Mouse (Mus musculus) stomach, embryonic 16.5 days (tissue): Measurements from ENCODE around the gene Traf3ip1. TPM values are rescaled to one million over a fixed set of nuclear protein-coding genes. Genes with fewer than 3 reads are reported as not detected.
A peak's percentile ranks its signal among the peaks of the same experiment; 100 is the strongest.

Experiments used
- ATAC-seq: fragments of 200-750 bp; cut with Nextera tagmentation; 2 replicates; pipeline ENCODE4 v1.8.0; 2017; ENCODE audit warnings: moderate number of reproducible peaks, moderate TSS enrichment; ENCODE audit not compliant: insufficient read depth, low FRiP score
- H3K27ac ChIP-seq: fragments of 300-500 bp; sonication (generic); 2 replicates; pipeline ENCODE4 v1.5.1; 2014; ENCODE audit warnings: low read length
- H3K27me3 ChIP-seq: fragments of 300-500 bp; sonication (generic); 2 replicates; pipeline ENCODE4 v1.6.1; 2014; ENCODE audit warnings: low read length, control low read depth, mixed read lengths; ENCODE audit not compliant: control insufficient read depth, insufficient read depth
- H3K36me3 ChIP-seq: fragments of 300-500 bp; sonication (generic); 2 replicates; pipeline ENCODE4 v1.6.1; 2014; ENCODE audit warnings: low read length; ENCODE audit not compliant: control insufficient read depth, insufficient read depth
- H3K4me1 ChIP-seq: fragments of 300-500 bp; sonication (generic); 2 replicates; pipeline ENCODE4 v1.6.1; 2014; ENCODE audit warnings: low read length, control low read depth, mixed read lengths; ENCODE audit not compliant: control insufficient read depth, insufficient read depth
- H3K4me2 ChIP-seq: fragments of 300-500 bp; sonication (generic); 2 replicates; pipeline ENCODE4 v1.6.1; 2014; ENCODE audit warnings: low read depth, low read length, mixed read lengths
- H3K4me3 ChIP-seq: fragments of 300-500 bp; sonication (generic); replicated peaks from 2 replicates; pipeline ENCODE4 v1.5.1; 2014; ENCODE audit warnings: mild to moderate bottlenecking, low read length
- H3K9ac ChIP-seq: fragments of 300-500 bp; sonication (generic); 2 replicates; pipeline ENCODE4 v1.6.1; 2014; ENCODE audit warnings: low read length
- H3K9me3 ChIP-seq: fragments of 300-500 bp; sonication (generic); replicated peaks from 2 replicates; pipeline ENCODE4 v1.6.1; 2016; ENCODE audit warnings: low read length, control low read depth; ENCODE audit not compliant: control insufficient read depth
- WGBS: fragments of 180-500 bp; shearing (Covaris S2); extraction: QIAGEN DNeasy Blood & Tissue Kit; methylation state at CpG from one replicate; pipeline ENCODE4 v1.1.7; 2014; 5-methylcytosine and 5-hydroxymethylcytosine counted together
- polyA plus RNA-seq: library from polyadenylated mRNA; unstranded; fragments of >200 nt; fragmentation: Nextera tagmentation; extraction: Ambion mirVana; gene quantifications from 2 replicates; pipeline ENCODE4 v1.2.1, GENCODE M21; 2015

Gene Traf3ip1
- 7.3 and 7.9 TPM in 2 replicates for polyA plus RNA-seq

GRCm38 (mm10) chr1:91494457-91495140 is at the start of gene Traf3ip1:
Gene Traf3ip1, plus strand, starts transcription at chr1:91494647.
- Histone ChIP-seq H3K9me3 (no peaks in the 10 kb centered on the region), H3K4me1 (peaks cover 7% of the 10 kb centered on the region), H3K4me3 (peak within 1 kb of the TSS; percentile 74), H3K27ac (no peak within 1 kb of the TSS), H3K36me3 (no peaks in the 10 kb centered on the region), H3K27me3 (no peaks in the 10 kb centered on the region), H3K4me2 (peak within 1 kb of the TSS; percentile 90), H3K9ac (peak within 1 kb of the TSS; percentile 78)
- ATAC-seq: peak; percentile 99
- WGBS: under 1% methylated on average over 79 of the region's 79 CpGs

DNA sequence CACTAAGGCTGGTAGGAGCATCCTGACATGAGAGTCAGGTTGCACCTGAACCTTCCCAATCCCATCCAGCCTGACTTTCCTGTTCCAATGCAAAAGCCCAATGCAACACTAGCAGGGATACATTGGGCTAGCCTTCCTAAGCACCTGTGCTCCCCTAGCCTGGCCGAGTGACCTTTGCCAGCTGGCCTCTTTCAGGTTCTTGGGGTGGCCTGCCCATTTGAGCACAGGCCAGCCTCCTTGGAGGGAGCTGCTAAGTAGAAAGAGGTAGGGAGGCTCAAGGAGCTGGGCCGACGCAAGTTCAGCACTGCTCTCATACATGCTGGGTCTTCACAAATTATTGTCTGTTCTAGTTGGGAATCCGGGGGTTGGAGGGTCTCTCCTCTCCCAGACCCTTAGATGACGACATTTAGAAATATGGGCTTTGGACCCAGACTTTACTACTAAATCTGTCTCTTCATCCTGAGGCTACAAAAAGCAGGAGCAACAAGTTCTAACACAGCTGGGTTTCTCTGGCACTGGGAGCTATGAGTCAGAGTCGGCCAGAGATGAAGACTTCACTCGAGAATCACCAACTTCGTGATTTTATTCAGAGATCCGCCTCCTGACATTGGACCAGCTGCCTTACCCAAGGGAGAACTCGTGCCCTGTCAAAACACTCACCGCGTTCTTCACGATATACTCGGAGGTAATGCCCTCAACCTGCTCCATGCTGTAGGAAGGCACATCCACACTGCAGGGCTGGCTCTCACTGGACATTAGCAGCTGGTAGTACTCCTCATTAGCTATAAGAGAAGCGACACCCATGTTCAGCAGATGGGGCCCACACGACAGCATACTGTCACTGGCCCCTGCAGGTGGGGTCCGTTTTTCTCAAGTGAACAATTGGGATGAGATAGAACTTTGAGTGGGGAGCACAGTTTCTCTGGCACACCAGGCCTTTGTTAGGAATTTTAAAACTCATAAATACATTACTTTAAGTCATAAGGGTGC is 49.3 kb upstream of the Traf3ip1 start:
- H3K9ac ChIP-seq: no peak overlapping the region
- H3K27ac ChIP-seq: peak overlapping the region; percentile 34
- 81% methylated on average over 17 of the region's 17 CpGs for WGBS
- ATAC-seq: no peak
- no peak overlapping the region for H3K4me3 ChIP-seq
- H3K36me3 ChIP-seq: peaks cover 32% of the 10 kb centered on the region
- H3K4me2 ChIP-seq: no peak overlapping the region
- no peaks in the 10 kb centered on the region for H3K27me3 ChIP-seq
- peaks cover 9% of the 10 kb centered on the region; the same call in 1 of the 2 replicates for H3K9me3 ChIP-seq
- H3K4me1 ChIP-seq: peaks cover 4% of the 10 kb centered on the region; the same call in 1 of the 2 replicates

GRCm38 (mm10) chr1:91446060-91446459 is 48.4 kb upstream of the Traf3ip1 start:
- H3K9me3 ChIP-seq: peaks cover 9% of the 10 kb centered on the region; the same call in 1 of the 2 replicates
- no peak overlapping the region for H3K4me2 ChIP-seq
- no peaks in the 10 kb centered on the region for H3K27me3 ChIP-seq
- WGBS: 54% methylated on average over 8 of the region's 8 CpGs
- H3K4me3 ChIP-seq: no peak overlapping the region
- peaks cover 4% of the 10 kb centered on the region; the same call in 1 of the 2 replicates for H3K4me1 ChIP-seq
- peak overlapping the region; percentile 54 for H3K27ac ChIP-seq
- H3K9ac ChIP-seq: 0 out of 2 replicates have a peak overlapping the region, but pooled peaks have one; percentile 2
- peaks cover 32% of the 10 kb centered on the region for H3K36me3 ChIP-seq
- ATAC-seq: peak; percentile 31; the same call in 1 of the 2 replicates

DNA sequence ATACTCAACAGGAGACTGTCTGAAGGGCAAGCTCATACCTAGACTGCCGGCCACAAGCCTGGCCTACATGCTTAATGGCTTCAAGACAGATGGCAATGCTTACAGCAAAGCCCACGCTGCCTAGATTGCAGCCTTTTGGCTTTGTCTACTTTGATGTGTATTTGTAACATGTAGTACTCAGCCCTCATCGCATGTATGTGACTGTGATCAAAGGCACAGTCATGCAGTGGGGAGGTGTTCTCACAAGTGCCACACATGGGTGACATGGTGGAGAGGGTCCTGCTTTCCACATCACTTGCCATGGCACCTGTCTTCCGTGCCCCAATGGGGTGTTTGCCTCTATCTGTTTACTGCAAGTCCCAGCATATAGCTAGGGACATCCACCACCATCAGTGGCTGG is 47.9 kb upstream of the Traf3ip1 start:
- Histone ChIP-seq H3K4me1 (peaks cover 4% of the 10 kb centered on the region; the same call in 1 of the 2 replicates), H3K9me3 (peaks cover 9% of the 10 kb centered on the region; the same call in 1 of the 2 replicates), H3K9ac (no peak overlapping the region), H3K4me3 (no peak overlapping the region), H3K27ac (peak overlapping the region; percentile 54; the same call in 1 of the 2 replicates), H3K4me2 (no peak overlapping the region), H3K27me3 (no peaks in the 10 kb centered on the region), H3K36me3 (peaks cover 32% of the 10 kb centered on the region)
- ATAC-seq: no peak
- WGBS: 87% methylated on average over 4 of the region's 4 CpGs

DNA sequence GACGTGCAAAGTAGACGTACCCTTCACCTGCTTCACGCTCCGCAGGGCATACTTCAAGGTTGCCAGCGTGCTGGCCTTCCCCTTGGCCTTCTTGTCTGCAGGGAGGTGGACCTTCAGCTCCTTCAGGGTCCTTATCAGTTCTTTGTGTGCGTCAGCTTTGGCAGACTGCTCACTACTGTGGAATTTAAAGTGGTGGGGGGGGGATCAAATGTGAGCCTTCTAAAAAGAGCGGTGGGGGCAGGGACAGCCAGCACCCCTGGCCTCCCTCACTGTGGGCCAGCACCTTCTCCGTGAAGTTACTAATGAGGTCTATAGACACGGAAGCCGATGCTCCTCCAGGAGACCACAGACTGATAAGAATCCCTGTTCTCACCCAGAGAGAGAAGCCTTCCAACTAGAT is 45.8 kb upstream of the Traf3ip1 start:
- no peak overlapping the region for H3K27ac ChIP-seq
- no peak overlapping the region for H3K4me3 ChIP-seq
- no peak for ATAC-seq
- H3K4me1 ChIP-seq: peaks cover 9% of the 10 kb centered on the region
- 77% methylated on average over 10 of the region's 10 CpGs for WGBS
- H3K4me2 ChIP-seq: no peak overlapping the region
- H3K9me3 ChIP-seq: peaks cover 9% of the 10 kb centered on the region; the same call in 1 of the 2 replicates
- no peak overlapping the region for H3K9ac ChIP-seq
- H3K27me3 ChIP-seq: no peaks in the 10 kb centered on the region
- H3K36me3 ChIP-seq: peaks cover 24% of the 10 kb centered on the region

- ATAC-seq: no peak
- peaks cover 26% of the 10 kb centered on the region for H3K4me1 ChIP-seq
- no peak overlapping the region for H3K27ac ChIP-seq
- H3K4me3 ChIP-seq: no peak overlapping the region
- peaks cover 9% of the 10 kb centered on the region; the same call in 1 of the 2 replicates for H3K9me3 ChIP-seq
- H3K4me2 ChIP-seq: no peak overlapping the region
- H3K9ac ChIP-seq: no peak overlapping the region
- H3K36me3 ChIP-seq: peaks cover 17% of the 10 kb centered on the region
- 81% methylated on average over 5 of the region's 5 CpGs for WGBS
- no peaks in the 10 kb centered on the region for H3K27me3 ChIP-seq
Observed at GRCm38 (mm10) chr1:91450851-91451250, 43.6 kb upstream of the Traf3ip1 start.

DNA sequence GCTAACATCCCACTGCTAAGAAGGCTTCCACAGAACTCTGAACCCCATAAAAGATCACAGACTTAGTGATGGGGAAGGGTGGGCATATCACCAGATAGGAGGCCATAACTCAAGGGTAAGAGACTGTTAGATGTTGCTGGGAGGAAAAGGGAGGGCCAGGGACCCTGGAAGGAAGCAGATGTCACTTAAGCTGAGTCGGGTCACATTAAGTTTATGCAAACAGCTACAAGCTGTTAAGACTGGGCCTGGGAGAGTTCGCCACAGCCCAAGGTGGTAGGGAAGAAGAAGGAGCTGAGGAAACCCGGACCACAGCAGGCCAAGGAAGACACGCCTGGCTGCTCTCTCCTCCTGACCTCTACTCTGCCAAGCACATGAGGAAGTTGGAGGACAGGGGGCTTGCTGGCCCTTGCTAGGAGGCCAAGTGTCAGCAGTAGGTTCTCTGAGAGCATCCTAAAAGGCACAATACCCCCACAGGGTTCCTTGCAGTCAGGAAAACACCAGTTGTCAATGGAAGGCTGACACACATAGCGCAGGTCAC is 42.8 kb upstream of the Traf3ip1 start:
- ATAC-seq: no peak
- 52% methylated on average over 5 of the region's 5 CpGs for WGBS
- H3K36me3 ChIP-seq: peaks cover 17% of the 10 kb centered on the region
- no peak overlapping the region for H3K9ac ChIP-seq
- no peaks in the 10 kb centered on the region for H3K27me3 ChIP-seq
- no peak overlapping the region for H3K4me2 ChIP-seq
- H3K4me1 ChIP-seq: peaks cover 34% of the 10 kb centered on the region
- no peak overlapping the region for H3K4me3 ChIP-seq
- H3K9me3 ChIP-seq: peaks cover 9% of the 10 kb centered on the region; the same call in 1 of the 2 replicates
- H3K27ac ChIP-seq: no peak overlapping the region

- Histone ChIP-seq H3K4me1 (peaks cover 50% of the 10 kb centered on the region), H3K4me3 (no peak overlapping the region), H3K27me3 (no peaks in the 10 kb centered on the region), H3K9me3 (no peaks in the 10 kb centered on the region), H3K4me2 (no peak overlapping the region), H3K27ac (peak overlapping the region; percentile 98; the same call in 1 of the 2 replicates), H3K36me3 (no peaks in the 10 kb centered on the region), H3K9ac (no peak overlapping the region)
- WGBS: 59% methylated on average over 9 of the region's 9 CpGs
- no peak for ATAC-seq
Observed at GRCm38 (mm10) chr1:91453932-91454331, 40.5 kb upstream of the Traf3ip1 start.
